Mouse (Mus musculus) granulocyte monocyte progenitor cell, adult 5-6 weeks (primary cell): Measurements from ENCODE around the gene Kcnh1. TPM values are rescaled to one million over a fixed set of nuclear protein-coding genes. Genes with fewer than 3 reads are reported as not detected.

Experiments
- ATAC-seq: replicated peaks from 2 replicates; pipeline ENCODE4 v1.8.0; 2016; ENCODE audit warnings: mild to moderate bottlenecking, moderate TSS enrichment, inconsistent platforms; ENCODE audit not compliant: poor library complexity, severe bottlenecking
- total RNA-seq, 2 experiments: library from RNA; stranded (forward) in 1 of 2; stranded (reverse) in 1 of 2; fragments of 200-712, 200-1000 nt in 1 of 2; fragments of >200 nt in 1 of 2; fragmentation: Nextera tagmentation in 1 of 2; gene quantifications; 2 replicates each; pipeline ENCODE4 v1.2.3; 2014 to 2017

Gene Kcnh1
- total RNA-seq, 2 experiments from 2014 or later = not detected

DNA sequence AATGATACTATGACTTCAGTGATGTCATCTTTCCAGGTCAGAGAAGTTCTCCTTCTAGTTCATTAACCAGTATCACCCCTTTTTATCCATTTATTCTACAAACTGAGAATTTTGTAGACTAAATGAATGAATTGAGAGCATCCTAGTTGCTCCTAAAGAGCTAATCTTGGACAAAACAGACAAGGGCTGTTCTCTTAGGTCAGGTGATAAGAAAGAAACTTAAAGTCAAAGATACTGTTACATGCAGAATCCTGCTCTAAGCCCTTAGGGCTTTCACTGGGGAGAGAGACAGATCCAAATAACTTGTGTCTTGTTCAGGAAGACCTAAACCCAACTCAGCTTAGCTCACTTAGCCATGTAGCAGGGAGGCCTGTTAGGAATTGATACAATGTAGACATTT is 312.3 kb downstream of the Kcnh1 start:
- no peak for ATAC-seq

DNA sequence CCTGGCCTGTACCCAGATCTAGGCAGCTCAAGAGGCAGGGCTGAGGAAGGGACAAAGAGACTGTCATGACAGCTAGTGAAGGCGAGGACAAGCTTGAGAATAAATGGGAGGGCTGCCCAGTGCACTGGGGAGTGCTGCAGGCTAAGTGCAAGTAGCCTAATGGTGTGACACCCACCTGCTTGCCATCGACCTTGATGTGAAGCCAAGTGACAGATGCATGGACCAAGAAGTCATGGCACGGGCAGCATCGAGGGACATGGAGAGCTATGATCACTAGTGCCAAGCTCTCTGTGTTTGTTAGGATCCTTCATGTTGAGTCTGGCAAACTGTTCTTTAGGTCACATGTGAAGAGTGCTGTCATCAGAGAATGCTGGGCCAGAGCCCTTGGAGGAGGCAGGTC is 313.1 kb downstream of the Kcnh1 start:
- ATAC-seq = no peak

DNA sequence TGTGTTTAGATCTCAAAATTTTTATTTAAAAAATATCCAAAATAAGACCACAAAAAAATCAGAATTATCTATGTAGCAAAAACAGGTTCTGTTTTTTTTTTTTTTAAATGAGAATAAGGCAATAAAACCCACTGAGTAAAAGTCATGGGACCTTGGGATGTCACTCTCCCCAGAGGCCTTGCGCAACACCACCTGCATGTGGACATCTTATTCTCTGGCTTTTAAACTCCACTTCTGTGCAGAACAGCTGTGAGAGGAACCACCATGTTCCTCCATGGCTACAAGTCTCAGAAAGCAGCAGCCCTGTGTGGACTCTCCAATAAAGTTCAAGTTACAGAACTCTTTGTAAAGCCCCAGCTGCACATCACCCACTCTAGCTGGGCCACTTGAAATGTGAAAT is 322.2 kb downstream of the Kcnh1 start:
- ATAC-seq = peak; percentile 77

DNA sequence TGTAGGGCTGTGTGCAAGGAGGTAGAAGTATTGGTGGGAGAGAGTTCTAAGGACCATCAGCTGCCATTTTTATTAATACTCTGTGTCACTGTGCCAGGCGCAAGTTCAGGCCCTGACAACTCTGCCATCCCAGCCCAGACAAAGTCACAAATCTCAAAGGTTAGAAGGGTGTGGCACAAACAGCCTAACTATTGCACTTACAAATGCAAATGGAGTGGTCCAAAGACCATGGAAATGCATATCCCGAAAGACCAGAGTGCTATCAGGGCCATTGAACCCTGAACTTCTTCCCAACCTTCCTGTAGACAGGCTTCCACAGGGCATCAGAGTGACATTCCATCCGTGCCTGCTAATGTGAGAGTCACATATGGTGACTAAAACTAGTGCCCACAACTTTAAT is 324.8 kb downstream of the Kcnh1 start:
- ATAC-seq = no peak

DNA sequence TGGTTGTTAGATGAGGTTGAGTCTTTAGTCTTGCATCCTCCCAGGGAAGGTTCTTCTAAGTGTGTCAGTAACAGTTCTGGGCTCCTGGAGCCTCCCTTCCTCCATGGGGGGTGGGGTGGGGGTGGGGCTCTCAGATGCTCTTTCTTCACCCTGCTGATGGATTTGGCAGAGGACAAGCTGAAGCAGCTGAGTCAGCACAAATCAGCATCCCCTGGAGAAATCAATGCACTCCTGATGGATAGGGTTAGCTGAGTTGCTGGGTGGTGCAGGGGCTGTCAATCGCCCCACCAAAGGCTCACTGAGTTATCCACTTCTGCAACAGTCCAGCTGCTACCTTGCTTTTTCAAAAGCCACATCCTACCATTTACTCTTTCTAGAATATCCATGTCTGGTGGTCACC is 329.1 kb downstream of the Kcnh1 start:
- ATAC-seq = no peak

DNA sequence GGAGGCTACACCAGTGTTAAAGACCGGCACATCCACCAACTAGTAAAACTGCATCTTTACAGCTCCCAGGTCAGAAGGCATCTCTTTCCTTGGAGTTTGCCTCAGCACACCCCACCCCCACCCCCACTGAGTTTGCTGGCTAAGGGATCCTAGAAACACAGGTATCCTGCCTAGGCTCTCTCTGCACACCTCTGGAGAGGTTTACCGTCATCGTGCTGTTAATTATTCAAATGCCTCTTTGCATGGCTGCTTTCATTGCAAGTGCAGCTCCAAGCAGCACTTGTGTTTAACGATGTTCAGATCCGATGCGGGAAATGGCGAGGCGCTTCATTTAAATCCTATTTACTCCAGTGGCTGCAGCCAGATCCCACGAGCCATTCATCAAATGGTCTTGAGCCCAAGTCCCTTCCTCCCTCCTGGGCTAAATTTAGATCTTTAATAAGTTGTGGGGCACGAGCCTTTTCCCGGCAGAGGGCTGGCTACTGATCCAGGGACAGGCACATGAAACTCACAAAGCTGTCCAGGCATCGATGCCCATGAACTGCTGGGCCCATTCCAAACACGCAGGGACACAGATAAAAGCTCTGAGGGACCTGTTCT is 330.4 kb downstream of the Kcnh1 start:
- ATAC-seq = no peak

DNA sequence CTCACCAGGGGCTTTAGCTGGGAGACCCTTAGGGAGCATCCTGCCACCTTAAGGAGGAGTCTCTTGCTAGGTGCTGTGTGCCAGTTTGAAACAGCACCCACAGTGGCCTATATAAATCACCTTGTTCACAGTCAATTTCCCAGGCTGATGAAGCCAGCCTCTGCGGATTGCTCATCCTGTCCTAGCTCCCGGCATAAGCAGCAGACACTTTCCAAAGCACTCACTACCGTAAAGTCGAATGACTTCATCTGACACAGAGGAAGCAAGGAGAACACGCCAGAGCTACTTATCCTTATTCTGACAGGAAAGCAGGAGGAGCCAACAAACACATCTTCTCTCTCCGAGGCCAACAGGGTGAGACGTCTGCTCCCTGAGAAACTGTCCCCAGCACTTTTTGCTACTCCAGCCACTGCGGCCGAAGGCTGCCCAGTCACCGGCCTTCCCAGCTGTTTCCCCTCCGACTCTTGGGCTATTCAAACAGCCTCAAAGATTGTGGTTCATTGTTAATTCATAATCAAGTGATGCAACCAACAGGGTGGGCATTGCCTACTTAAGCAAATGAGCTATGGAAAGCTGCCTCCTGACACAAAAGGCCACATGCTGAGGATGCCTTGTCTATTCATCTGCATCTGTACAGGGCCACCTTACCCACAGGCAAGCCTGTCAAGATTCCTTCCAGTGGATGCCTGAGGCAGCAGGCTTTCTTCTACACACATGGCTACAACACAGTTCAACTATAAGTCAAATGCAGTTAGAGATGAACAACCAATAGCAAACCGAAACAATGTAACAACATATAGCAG is 332.0 kb downstream of the Kcnh1 start:
- ATAC-seq = no peak

DNA sequence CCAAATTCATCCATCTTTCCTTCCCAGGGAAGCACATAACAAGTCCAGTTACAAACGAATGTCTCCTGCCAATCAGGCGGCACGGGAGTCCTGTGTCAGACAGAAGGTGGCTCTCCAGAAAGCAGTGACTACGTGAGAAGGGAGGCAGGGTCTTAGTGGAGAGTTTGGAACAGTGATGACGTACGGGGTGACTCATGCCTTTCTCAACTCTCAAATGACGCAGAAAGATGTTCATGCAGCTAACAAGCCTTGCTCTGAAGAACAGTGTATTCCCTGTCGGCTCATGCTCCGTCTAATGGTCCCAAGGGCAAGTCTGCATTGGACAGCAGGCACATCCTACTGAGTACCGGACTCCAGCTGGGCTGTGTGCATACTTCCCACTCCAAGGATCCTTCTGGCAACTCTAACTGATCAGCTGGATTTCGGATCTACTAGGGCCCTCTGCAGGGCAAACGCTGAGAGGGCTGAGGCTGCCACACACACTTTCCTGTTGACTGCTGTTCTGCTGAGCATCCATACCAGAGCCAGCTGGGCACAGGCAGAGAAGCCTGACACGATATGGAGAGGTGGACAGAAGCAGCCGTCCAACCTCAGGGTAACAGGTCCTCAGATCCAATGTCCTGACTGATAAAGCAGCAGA is 335.3 kb downstream of the Kcnh1 start:
- no peak for ATAC-seq

DNA sequence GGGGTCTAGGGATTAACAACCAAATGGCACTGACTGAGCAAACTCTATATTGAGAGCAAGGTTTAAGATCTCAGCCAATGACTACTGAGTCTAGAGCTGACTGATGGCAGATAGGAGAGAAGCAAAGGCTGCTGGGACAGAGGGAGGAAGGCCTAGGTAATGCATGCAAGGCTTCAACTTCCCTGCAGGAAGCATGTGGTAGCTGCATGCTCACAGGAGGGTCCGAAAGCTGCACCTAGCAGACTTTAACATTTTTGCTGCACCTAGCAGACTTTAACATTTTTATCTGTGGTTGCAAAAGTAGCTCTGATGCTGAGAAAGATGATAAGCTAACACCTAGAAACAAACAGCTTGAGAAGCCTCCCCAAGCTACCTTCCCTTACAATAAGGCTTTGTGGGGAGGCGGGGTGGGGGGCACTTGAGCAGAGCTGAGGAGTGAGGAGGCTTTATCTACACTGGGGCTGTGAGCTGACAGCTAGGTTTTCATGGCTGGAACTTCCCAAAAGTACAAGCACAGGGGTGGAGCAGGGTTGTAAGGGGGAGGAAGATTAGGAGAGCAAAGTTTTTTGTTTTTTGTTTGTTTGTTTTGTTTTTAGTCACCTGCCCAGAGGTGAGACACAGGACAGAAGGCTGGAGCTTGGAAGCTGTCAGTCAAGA is 341.0 kb downstream of the Kcnh1 start:
- no peak for ATAC-seq

DNA sequence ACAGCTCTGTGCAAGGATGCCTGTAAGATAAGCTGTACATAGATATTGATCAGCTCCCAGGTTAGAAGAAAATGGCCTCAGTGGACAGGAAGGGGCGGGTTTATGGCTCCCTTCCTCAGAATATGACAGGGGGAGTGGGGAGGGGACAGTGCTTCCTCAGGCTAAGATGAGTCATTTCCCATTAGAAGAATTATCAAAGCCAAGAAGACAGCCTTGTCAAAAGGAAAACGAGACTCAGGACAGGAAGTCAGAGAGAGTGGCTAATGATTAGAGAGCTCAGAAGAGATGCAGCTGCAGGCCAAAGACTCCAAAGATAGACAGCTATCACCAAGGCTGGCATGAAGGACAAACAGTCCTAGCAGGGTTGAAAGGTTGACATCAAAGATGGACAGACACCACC is 341.6 kb downstream of the Kcnh1 start:
- no peak for ATAC-seq

DNA sequence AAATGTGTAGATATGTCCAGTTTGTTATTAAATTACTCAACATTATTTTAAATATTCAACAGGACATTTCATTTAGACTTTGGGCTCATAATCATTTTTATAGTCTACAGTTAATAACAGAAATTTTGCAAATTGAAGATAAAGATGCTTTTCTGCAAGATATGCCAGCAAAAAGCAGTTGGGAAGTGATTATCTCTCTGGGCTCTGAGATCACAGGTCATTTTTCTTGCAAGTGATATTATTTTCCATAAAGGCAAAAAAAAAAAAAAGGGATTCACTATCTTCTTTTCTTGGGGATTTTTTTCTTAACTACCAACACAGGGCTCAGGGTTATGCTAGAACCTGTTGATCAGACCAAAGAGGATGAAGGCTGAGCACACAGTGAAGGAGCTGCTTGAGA is 342.4 kb downstream of the Kcnh1 start:
- ATAC-seq = no peak

DNA sequence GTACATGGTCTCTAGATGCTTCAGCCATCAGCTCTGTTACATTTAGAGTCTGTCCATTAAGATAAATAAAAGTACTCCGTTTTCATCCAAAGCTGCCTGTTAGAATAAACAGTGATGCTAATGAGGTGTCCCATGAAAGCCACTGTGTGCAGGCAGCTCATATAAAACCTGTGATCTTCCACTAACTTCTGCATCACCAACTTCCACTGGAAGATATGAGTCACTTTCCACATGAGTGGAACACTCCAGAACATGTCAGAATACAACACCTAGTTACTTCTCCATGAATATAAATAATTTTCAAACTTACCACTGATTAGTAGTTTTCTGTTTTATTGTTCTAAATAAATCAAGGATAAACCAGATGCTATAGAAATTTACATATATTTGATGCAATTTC is 345.9 kb downstream of the Kcnh1 start:
- no peak for ATAC-seq

DNA sequence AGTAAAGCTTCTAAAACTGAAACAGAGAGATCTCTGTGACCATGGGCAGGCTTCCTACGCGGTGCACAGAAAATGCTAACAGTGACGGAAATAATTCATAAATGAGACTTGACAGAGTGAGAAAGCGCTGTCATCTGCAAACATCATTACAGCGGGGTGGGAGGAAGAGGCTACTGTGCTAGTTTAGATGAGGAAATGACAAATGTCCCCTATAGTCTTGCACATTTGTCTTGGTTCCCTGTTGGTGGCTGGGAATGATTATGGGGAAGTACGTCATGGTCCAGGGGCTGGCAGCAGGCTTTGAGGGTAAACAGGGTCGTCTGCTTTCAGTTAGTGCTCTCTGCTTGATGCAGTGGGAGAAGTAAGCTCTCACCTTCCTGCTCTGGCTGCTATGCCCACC is 346.6 kb downstream of the Kcnh1 start:
- ATAC-seq = peak; percentile 91

DNA sequence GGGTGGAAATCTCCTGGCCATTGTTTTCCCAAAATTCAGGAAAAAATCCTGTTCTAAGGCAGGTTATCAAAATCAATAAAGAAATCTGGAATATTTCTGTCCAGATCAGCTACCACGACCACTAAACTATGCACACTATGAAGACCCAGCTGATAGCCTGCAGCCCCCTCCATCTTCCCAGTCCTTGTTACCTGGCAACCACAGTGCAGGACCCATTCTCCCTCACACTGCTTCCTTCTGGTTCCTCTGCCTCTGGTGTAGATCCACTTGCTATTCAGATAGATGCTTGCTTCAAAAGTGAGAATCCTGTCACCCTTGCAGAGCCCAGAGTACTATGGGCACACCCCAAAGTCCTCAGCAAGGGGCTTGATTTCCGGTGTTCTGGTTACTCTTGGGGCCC is 351.5 kb downstream of the Kcnh1 start:
- ATAC-seq = no peak

DNA sequence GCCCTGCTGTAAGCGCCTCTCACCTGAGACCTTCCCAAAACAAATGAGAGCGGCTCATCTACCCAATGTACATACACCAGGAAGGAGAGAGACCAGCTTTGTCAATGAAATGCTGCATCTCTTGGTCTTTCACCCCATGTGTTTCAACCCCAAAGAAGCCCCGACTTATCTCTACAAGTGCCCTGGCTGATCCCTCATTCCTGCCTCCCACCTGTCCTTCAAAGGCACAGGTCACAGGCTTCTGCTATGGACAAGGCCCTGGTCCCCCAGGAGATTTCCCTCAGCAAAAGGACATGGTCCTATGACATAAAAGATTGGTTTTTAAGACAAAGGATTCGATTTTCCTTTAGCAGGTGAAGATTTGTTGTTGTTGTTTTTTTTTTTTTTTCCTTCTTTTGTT is 353.1 kb downstream of the Kcnh1 start:
- no peak for ATAC-seq

DNA sequence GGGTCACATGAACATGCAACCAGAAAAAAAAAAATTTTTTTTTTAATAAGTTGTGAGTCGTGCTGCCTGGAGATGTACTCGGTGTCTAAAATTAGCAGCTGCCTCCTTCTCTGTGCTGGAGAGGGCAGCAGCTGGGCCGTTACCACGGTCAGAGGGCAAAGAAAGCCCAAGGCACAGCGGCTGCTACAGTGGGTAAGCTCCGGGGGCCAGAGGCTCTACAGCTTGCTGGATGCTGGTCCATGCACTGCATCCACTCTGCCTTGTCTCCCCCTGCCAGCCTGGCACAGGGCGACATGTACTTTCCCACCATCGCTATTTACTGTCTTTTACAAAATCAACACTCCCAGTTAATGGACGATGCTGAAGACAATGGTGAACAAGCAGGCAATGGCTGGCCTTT is 353.5 kb downstream of the Kcnh1 start:
- no peak for ATAC-seq

DNA sequence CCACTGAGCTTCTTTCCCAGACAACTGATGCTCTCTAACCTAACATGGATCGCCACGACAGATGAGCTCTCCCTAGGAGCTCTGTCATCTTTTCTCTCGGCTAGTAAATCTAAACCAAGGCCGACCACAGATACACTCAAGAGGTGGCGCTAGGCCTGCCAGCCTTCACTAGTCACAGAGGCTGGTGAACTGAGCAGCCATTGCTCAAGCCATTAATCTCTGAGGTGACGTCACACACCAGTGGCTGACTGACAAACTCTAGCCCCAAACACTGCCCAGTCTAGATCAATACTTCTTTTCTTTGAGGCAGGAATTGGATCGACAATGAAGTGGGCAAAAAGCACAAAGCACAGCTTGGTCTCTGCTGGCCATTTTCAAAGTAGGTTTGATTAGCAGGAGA is 354.3 kb downstream of the Kcnh1 start:
- no peak for ATAC-seq

DNA sequence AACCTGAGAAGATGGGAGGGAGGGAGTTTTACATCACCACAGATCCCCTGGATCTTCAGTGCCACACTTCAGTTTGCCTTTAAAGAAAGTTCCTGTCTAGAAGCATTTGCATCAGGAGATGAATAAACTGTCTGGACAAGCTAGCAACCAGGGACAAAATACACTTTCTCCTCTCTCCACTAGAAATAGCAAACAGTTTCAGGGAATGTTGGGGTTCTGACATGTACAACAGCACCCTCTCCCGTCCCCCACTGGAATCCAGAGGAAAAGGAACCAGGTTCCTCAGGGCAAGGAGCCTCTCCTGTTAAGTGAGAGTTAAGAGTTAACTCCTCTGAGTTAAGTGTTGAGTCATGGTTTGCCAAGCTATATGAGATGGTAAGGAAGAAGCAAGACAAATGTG is 356.3 kb downstream of the Kcnh1 start:
- no peak for ATAC-seq

DNA sequence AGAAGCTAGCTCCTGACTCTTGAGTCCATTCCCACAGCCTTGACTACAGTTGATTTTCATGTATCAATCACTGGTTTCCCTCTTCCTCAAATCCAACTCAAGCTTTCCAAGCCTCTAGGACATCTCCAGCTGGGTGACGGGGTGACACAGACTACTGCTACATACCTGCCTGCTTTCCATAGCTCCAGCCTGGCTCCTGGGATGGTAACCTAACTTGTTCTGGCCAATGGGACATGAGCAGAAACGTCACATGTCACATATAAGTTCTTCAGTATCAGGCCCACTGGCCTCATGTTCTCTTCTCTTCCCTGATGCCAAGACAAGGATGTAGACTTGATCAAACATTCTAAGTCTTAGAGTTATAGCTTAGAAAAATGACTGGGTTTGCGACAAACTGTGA is 360.0 kb downstream of the Kcnh1 start:
- no peak for ATAC-seq

DNA sequence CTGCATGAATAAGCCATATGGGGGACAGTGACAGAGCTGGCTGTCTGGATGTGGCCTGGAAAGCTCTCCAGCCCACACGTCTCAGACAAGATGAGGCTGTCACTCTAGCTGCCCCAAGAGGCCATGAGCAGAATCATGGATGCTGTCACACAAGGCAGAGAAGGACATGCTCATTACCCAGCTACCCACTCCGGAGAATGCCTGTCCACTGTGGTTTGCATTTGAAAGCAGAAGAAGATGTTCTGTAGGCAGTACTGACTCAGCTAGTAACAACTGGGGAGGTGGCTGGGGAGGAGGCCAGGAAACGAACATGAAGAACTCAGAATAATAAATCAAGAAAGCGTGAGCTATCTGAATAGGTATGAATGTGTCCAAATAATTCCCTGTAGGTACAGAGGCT is 364.9 kb downstream of the Kcnh1 start:
- ATAC-seq = no peak

DNA sequence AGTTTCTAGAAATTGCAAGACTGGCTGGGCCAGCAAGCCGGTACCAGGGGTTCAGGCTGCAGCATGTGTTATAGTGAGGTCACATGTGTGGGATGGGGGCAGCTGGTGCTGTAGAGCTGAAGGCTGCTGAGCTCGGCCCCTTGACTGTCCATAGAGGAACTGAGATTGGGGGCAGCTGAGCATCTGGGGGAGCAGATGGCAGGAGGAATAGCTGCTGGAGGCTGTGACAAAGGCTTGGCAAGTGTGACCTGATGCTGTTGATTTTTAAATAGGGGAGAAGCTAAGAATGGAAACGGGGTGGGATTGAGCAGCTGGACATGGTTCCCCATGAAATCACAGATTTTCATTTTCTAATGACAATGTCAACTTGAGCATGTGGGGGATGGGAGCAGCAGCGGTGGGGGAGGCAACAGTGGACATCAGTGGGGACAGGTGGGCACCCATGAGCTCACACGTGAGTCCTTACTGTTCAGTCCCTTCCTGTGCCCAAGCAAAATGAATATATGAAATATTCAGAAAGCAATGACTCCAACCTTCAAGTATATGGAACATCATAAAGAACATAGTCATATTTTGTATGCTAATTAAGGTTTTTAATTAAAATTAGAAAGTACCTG is 367.5 kb downstream of the Kcnh1 start:
- ATAC-seq = no peak
